Mouse (Mus musculus): ENCODE results near the gene Dennd1a.

DNA sequence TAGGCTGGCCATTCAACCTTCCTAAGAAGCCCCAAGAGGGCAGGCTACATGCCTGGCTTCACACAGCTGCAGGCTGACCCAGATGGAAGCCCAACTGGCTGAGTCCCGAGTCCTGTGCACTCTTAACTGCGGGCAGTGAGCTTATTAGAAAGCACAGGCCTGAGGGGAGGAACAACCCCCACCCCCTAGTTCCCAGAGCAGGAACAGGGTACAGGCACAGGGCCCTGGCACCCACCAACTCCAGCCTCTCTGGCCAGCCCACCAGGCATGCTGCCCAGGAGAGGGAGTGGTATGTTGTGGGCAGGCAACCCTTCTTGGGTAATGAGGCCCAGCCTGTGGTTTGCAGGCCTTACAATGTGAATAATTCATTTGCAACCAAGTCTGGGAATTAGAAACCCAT, 518.3 kb downstream of the Dennd1a start:
- TF ChIP-seq CTCF (IDR thresholded peaks at IDR 0.05; ENCODE audit: low read depth): no peak
- TF ChIP-seq EP300 (IDR thresholded peaks at IDR 0.05; ENCODE audit: low read depth): no peak

All from liver, postnatal 0 days (tissue).